Mouse (Mus musculus): ENCODE data around the gene Mcpt1. TPM values are rescaled to one million over a fixed set of nuclear protein-coding genes. Genes with fewer than 3 reads are reported as not detected.
"Not testable (repeated sequence)": the region's sequence is repeated elsewhere in the genome, so short reads cannot be mapped to it uniquely, and the experiment has no call there.

Mcpt1 gene
- total RNA-seq (2021), result not detected in 2 replicates
- long read RNA-seq, result 0 reads

DNA sequence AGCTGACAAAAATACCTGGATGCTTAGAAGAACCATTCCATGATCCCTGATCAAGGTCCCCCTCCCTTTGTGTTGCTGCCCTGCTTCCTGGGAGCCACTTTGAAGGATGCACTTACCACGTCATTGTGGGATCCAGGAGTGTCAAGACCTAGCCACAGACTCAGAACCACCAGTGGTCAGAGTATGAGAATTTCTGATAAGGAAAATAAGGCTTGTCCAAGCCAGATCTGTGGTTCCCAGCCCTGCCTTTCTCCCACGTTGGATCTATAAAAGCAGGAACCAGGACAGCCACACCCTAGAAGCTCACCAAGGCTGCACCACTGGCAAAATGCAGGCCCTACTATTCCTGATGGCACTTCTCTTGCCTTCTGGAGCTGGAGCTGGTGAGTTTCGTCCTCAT lies at the start of gene Mcpt1:
Gene Mcpt1, plus strand, starts transcription at position 301 of the 400 bp plus-strand sequence.
- not testable (repeated sequence) for DNase-seq

DNA sequence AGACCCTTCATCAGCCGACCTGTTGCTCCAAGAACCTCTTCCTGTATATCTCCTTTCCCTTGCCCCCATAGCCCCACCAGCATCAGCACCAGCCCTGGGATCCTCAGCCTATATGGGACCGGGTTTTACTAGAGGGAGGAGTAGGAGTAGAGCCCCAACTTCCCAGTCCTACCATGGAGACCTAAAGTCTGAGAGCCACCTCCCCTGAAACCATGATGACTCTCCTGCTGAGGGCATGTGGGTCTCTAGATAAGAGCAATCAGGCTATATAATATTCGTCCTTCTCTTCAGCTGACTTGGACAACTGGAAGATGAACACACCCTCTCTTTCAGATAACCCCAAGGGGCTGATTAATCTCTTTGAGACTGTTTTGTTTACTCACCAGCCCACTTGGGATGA lies 30.3 kb upstream of the Mcpt1 start:
- not testable (repeated sequence) for DNase-seq

DNA sequence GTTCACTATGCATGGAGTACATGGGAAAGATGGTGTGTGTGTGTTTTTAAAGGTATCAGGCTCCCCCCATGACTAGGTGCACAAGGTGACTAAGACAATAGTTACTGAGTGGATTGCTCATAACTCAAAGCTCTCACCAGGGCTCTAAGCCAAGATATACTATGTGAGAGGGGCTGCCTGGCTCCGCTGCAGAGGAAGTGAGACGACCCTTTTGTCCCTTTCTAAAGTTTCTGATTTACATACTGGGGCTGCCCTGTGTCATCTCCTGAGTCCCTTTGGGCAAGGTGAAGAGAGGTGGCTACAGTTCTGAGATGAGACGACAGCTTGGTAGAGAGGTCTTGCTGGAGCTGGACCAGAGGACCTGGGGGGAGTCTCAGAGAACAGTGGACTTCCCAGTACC lies 4.6 kb upstream of the Mcpt1 start:
- DNase-seq, result no peak

DNA sequence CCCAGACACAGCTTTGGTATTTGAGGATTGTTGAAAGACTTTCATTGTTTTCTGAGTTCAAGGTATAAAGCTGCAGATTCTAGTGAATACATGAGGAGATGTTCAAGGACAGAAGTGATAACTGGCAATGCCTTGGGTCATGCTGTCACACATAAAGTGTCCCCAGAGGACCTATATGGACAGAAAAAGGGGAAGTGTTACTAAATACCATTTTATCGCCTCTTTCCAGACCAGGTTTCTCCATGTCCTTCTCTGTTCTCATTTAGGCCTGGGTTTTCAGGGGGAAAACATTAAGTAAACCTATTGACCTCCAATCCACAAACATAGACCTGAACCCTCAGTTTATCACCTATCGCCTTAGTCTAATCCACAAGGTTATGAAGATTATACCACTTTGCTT lies 3.8 kb upstream of the Mcpt1 start:
- no peak for DNase-seq

DNA sequence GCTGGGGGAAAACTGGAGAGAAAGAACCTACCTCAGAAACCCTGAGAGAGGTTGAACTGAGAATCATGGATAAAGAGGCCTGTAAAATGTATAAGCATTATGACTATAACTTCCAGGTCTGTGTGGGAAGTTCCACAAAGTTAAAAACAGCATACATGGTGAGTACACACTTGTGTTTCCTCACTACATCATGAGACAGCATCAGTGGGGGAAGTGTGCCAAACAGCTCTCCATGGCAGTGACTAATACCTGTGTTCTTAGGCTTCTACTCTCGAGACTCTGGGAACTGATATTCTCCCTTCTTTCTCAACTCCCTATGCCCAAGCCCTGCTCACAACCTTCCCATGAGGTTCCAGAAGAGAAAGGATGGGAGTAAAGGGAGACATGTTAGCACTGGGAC lies 1.7 kb downstream of the Mcpt1 start:
- no peak for DNase-seq

DNA sequence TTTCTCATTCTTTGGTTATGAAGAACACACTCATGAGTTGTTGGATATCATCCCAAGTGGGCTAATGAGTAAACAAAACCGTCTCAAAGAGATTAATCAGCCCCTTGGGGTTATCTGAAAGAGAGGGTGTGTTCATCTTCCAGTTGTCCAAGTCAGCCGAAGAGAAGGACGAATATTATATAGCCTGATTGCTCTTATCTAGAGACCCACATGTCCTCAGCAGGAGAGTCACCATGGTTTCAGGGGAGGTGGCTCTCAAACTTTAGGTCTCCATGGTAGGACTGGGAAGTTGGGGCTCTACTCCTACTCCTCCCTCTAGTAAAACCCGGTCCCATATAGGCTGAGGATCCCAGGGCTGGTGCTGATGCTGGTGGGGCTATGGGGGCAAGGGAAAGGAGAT lies 3.5 kb downstream of the Mcpt1 start:
- not testable (repeated sequence) for DNase-seq

DNA sequence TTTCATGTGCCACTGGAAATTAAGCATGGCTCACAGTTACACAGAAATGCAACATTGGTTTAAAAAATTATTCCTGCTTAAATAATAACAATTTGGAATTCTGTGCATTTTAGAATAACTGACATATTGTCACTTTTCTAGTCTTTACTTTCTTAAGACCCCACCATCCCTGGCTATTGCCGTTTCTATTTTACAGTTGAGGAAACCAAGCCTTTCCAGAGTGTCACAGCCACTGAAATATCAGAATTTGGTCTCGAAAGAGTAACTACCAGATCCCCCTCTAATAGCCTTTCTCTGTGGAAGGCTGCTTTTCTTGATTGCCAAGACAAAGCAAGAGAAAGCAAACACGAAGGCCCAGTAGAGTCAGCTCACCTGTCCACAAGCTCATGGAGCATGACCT lies 12.6 kb downstream of the Mcpt1 start, which contains the start of gene Mcpt9:
Gene Mcpt9, minus strand, starts transcription at position 101 of the 400 bp plus-strand sequence.
- not testable (repeated sequence) for DNase-seq

DNA sequence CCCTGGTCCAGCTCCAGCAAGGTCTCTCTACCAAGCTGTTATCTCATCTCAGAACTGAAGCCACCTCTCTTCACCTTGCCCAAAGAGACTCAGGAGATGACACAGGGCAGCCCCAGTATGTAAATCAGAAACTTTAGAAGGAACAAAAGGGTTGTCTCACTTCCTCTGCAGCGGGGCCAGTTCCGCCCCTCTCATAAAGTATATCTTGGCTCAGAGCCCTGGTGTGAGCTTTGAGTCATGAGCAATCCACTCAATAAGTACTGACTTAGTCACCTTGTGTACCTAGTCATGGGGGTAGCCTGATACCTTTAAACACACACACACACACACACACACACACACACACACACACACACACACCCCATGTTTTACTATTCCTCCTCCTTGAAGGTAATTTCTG lies 16.7 kb downstream of the Mcpt1 start:
- no peak for DNase-seq

DNA sequence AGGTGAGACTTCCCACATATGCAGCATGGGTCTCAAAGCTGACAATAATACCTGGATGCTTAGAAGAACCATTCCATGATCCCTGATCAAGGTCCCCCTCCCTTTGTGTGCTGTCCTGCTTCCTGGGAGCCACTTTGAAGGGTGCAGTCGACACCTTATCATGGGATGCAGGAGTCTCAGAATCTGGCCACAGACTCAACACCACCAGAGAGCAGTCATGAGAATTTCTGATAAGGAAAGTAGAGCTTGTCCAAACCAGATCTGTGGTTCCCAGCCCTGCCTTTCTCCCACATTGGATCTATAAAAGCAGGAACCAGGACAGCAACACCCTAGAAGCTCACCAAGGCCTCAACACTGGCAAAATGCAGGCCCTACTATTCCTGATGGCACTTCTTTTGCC lies 24.0 kb downstream of the Mcpt1 start, which contains the start of gene Mcpt2:
Gene Mcpt2, plus strand, starts transcription at position 250 of the 400 bp plus-strand sequence.
- not testable (repeated sequence) for DNase-seq

DNA sequence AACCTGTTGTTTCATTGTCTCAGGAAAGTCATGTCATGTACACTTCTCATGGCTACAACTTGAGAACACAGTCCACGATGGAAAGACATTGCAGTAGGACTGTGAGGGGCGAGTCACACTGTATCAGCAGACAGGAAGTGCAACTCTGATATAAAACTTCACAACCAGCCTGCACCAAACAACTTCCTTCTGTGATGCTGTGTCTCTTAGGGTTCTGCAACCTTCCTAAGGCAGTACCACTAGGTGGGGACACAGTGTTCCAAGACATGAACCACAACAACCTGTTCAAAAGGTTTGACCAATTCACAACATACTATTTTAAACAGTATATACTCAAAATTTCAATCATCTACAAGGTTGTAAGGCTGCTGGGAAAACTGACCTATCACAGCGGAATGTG lies 37.6 kb downstream of the Mcpt1 start:
- DNase-seq, result no peak

DNA sequence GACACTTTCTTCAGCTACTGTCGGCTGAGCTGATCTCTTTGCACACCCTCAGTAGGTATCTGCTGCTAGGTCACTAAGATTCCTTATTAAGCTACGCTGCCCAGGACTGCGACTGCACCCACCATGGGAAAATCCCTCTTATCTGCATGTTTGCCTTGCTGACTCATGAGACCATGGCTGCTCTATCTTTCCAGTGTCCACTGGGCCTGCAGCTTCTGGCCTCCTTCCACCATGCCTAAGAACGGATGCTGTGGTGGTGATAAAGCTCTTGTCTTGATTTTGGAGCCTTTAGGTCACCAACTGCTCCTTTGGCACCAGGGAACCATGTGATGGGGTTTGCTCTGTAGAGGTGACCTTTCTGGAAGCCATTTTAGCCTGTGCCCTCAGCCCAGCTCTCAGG lies 40.0 kb downstream of the Mcpt1 start:
- DNase-seq, result no peak

DNA sequence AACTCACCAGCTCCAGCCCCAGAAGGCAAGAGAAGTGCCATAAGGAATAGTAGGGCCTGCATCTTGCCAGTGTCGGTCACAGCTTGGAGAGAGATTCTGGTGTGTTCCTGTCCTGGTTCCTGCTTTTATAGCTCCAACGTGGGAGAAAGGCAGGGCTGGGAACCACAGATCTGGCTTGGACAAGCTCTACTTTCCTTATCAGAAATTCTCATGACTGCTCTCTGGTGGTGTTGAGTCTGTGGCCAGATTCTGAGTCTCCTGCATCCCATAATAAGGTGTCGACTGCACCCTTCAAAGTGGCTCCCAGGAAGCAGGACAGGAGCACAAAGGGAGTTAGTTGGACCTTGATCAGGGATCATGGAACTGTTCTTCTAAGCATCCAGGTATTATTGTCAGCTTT lies 44.4 kb downstream of the Mcpt1 start, which contains the start of gene Mcpt4:
Gene Mcpt4, minus strand, starts transcription at position 101 of the 400 bp plus-strand sequence.
- DNase-seq, result not testable (repeated sequence)

Other genes starting within 250 kb of the Mcpt1 start
- gene Adcy4, start 233.9 kb upstream of the Mcpt1 start, total RNA-seq (2021), result 8.0 and 10.2 TPM in 2 replicates
- 2.9 and 3.6 TPM in 2 replicates for gene Ripk3, start 229.1 kb upstream of the Mcpt1 start, total RNA-seq (2021)
- gene Nfatc4, start 194.8 kb upstream of the Mcpt1 start, total RNA-seq (2021), result 19.9 and 30.5 TPM in 2 replicates
- gene Nynrin, start 164.0 kb upstream of the Mcpt1 start, total RNA-seq (2021), result 10.7 and 13.5 TPM in 2 replicates
- 0.15 and 0.24 TPM in 2 replicates for gene Cbln3, start 133.6 kb upstream of the Mcpt1 start, total RNA-seq (2021)
- 21.6 and 25.5 TPM in 2 replicates for gene Khnyn, start 133.0 kb upstream of the Mcpt1 start, total RNA-seq (2021)
- gene Sdr39u1, start 117.7 kb upstream of the Mcpt1 start, total RNA-seq (2021), result 58.1 and 62.6 TPM in 2 replicates
- 0.49 and 1.2 TPM in 2 replicates for gene Cma1, start 73.3 kb upstream of the Mcpt1 start, total RNA-seq (2021)
- not detected in 2 replicates for gene Cma2, start 67.0 kb upstream of the Mcpt1 start, total RNA-seq (2021)
- gene Mcpt9, start 12.5 kb downstream of the Mcpt1 start, total RNA-seq (2021), result not detected in 2 replicates
- not detected in 2 replicates for gene Mcpt2, start 24.1 kb downstream of the Mcpt1 start, total RNA-seq (2021)
- 0.97 and 1.1 TPM in 2 replicates for gene Mcpt4, start 44.3 kb downstream of the Mcpt1 start, total RNA-seq (2021)
- not detected in 2 replicates for gene Mcpt8, start 67.3 kb downstream of the Mcpt1 start, total RNA-seq (2021)
- gene Ctsg, start 84.6 kb downstream of the Mcpt1 start, total RNA-seq (2021), result not detected in 2 replicates
- not detected in 2 replicates for gene Gzme, start 102.7 kb downstream of the Mcpt1 start, total RNA-seq (2021)
- gene Gzmd, start 114.6 kb downstream of the Mcpt1 start, total RNA-seq (2021), result not detected in 2 replicates
- not detected in 2 replicates for gene Gzmg, start 141.6 kb downstream of the Mcpt1 start, total RNA-seq (2021)
- not detected in 2 replicates for gene Gzmn, start 156.6 kb downstream of the Mcpt1 start, total RNA-seq (2021)
- not detected in 2 replicates for gene Gzmf, start 193.4 kb downstream of the Mcpt1 start, total RNA-seq (2021)
- gene Gzmc, start 216.7 kb downstream of the Mcpt1 start, total RNA-seq (2021), result not detected in 2 replicates
- gene Gzmb, start 244.3 kb downstream of the Mcpt1 start, total RNA-seq (2021), result not detected in 2 replicates

Measured in adrenal gland, postnatal 25 days (tissue).